Mouse (Mus musculus) liver, embryonic 16.5 days (tissue): ENCODE measurements around the gene Mocs2. TPM values are rescaled to one million over a fixed set of nuclear protein-coding genes. Genes with fewer than 3 reads are reported as not detected.

Source experiments
- ATAC-seq: fragments of 200-750 bp; cut with Nextera tagmentation; 2 replicates; pipeline ENCODE4 v1.8.0; 2017; ENCODE audit warnings: low read depth, mild to moderate bottlenecking, moderate number of reproducible peaks, moderate library complexity
- H3K27ac ChIP-seq: fragments of 300-500 bp; sonication (generic); 2 replicates; pipeline ENCODE4 v1.5.1; 2014; ENCODE audit warnings: mild to moderate bottlenecking, low read length
- H3K27me3 ChIP-seq: fragments of 300-500 bp; sonication (generic); 2 replicates; pipeline ENCODE4 v1.6.1; 2014; ENCODE audit warnings: low read depth, low read length, mixed read lengths; ENCODE audit not compliant: control insufficient read depth, insufficient read depth
- H3K36me3 ChIP-seq: fragments of 300-500 bp; sonication (generic); 2 replicates; pipeline ENCODE4 v1.6.1; 2014; ENCODE audit warnings: mild to moderate bottlenecking; ENCODE audit not compliant: control insufficient read depth, insufficient read depth
- H3K4me1 ChIP-seq: fragments of 300-500 bp; sonication (generic); 2 replicates; pipeline ENCODE4 v1.6.1; 2014; ENCODE audit warnings: low read depth, low read length, mixed read lengths; ENCODE audit not compliant: control insufficient read depth
- H3K4me2 ChIP-seq: fragments of 300-500 bp; sonication (generic); 2 replicates; pipeline ENCODE4 v1.6.1; 2014; ENCODE audit warnings: low read depth, low read length, mixed read lengths
- H3K4me3 ChIP-seq: fragments of 300-500 bp; sonication (generic); 2 replicates; pipeline ENCODE4 v1.5.1; 2014; ENCODE audit warnings: low read depth, mild to moderate bottlenecking, low read length
- H3K9ac ChIP-seq: fragments of 300-500 bp; sonication (generic); 2 replicates; pipeline ENCODE4 v1.6.1; 2014; ENCODE audit warnings: low read depth, low read length
- H3K9me3 ChIP-seq: fragments of 300-500 bp; sonication (generic); replicated peaks from 2 replicates; pipeline ENCODE4 v1.6.1; 2016; ENCODE audit warnings: low read length; ENCODE audit not compliant: control insufficient read depth
- WGBS: fragments of 180-500 bp; shearing (Covaris S2); extraction: QIAGEN DNeasy Blood & Tissue Kit; methylation state at CpG from one replicate; pipeline ENCODE4 v1.1.7; 2014; ENCODE audit not compliant: insufficient replicate concordance; 5-methylcytosine and 5-hydroxymethylcytosine counted together
- polyA plus RNA-seq: library from polyadenylated mRNA; unstranded; fragments of >200 nt; fragmentation: Nextera tagmentation; extraction: Ambion mirVana; gene quantifications from 2 replicates; pipeline ENCODE4 v1.2.1, GENCODE M21; 2015

The Mocs2 gene
- 73.6 and 81.2 TPM in 2 replicates for polyA plus RNA-seq

- H3K27ac ChIP-seq: peak within 1 kb of the TSS; percentile 83
- no peaks in the 10 kb centered on the region for H3K9me3 ChIP-seq
- no peaks in the 10 kb centered on the region for H3K36me3 ChIP-seq
- ATAC-seq: peak; percentile 98
- peaks cover 4% of the 10 kb centered on the region; the same call in 1 of the 2 replicates for H3K4me1 ChIP-seq
- H3K4me3 ChIP-seq: peak within 1 kb of the TSS; percentile 78
- H3K4me2 ChIP-seq: peak within 1 kb of the TSS; percentile 84
- no peaks in the 10 kb centered on the region for H3K27me3 ChIP-seq
- peak within 1 kb of the TSS; percentile 79 for H3K9ac ChIP-seq
- WGBS: under 1% methylated on average over 39 of the region's 39 CpGs
Observed at GRCm38 (mm10) chr13:114817751-114818360, at the start of gene Mocs2. Gene Mocs2 (plus strand): TSS chr13:114818236.

GRCm38 (mm10) chr13:114791511-114791910 lies 26.5 kb upstream of the Mocs2 start:
- Histone ChIP-seq H3K4me1 (no peaks in the 10 kb centered on the region), H3K4me3 (no peak overlapping the region), H3K27me3 (no peaks in the 10 kb centered on the region), H3K27ac (no peak overlapping the region), H3K4me2 (no peak overlapping the region), H3K9ac (no peak overlapping the region), H3K9me3 (no peaks in the 10 kb centered on the region), H3K36me3 (no peaks in the 10 kb centered on the region)
- WGBS: 51% methylated on average over 1 of the region's 1 CpGs
- ATAC-seq: no peak

- Histone ChIP-seq H3K9ac (no peak overlapping the region), H3K36me3 (no peaks in the 10 kb centered on the region), H3K9me3 (no peaks in the 10 kb centered on the region), H3K27ac (no peak overlapping the region), H3K4me3 (no peak overlapping the region), H3K27me3 (no peaks in the 10 kb centered on the region), H3K4me2 (no peak overlapping the region), H3K4me1 (no peaks in the 10 kb centered on the region)
- no peak for ATAC-seq
- WGBS: 28% methylated on average over 6 of the region's 6 CpGs
Observed at GRCm38 (mm10) chr13:114793250-114794030, 24.6 kb upstream of the Mocs2 start.

- H3K4me1 ChIP-seq: no peaks in the 10 kb centered on the region; the same call in 1 of the 2 replicates
- H3K4me2 ChIP-seq: no peak overlapping the region
- H3K4me3 ChIP-seq: no peak overlapping the region
- no peak for ATAC-seq
- H3K9ac ChIP-seq: no peak overlapping the region
- H3K36me3 ChIP-seq: no peaks in the 10 kb centered on the region
- no peak overlapping the region for H3K27ac ChIP-seq
- H3K9me3 ChIP-seq: no peaks in the 10 kb centered on the region
- WGBS: 50% methylated on average over 3 of the region's 3 CpGs
- H3K27me3 ChIP-seq: no peaks in the 10 kb centered on the region
Observed at GRCm38 (mm10) chr13:114801857-114802256, 16.2 kb upstream of the Mocs2 start.

GRCm38 (mm10) chr13:114802971-114803370 lies 15.1 kb upstream of the Mocs2 start:
- H3K9me3 ChIP-seq: no peaks in the 10 kb centered on the region
- H3K27ac ChIP-seq: no peak overlapping the region
- H3K36me3 ChIP-seq: no peaks in the 10 kb centered on the region
- no peak overlapping the region for H3K9ac ChIP-seq
- ATAC-seq: no peak
- no peaks in the 10 kb centered on the region; the same call in 1 of the 2 replicates for H3K4me1 ChIP-seq
- no peak overlapping the region for H3K4me2 ChIP-seq
- 69% methylated on average over 2 of the region's 2 CpGs for WGBS
- H3K27me3 ChIP-seq: no peaks in the 10 kb centered on the region
- no peak overlapping the region for H3K4me3 ChIP-seq

- WGBS: 56% methylated on average over 5 of the region's 5 CpGs
- no peak for ATAC-seq
- no peaks in the 10 kb centered on the region for H3K27me3 ChIP-seq
- H3K9me3 ChIP-seq: no peaks in the 10 kb centered on the region
- no peak overlapping the region for H3K4me2 ChIP-seq
- H3K4me3 ChIP-seq: no peak overlapping the region
- H3K36me3 ChIP-seq: no peaks in the 10 kb centered on the region
- H3K27ac ChIP-seq: no peak overlapping the region
- H3K9ac ChIP-seq: no peak overlapping the region
- no peaks in the 10 kb centered on the region for H3K4me1 ChIP-seq
Observed at GRCm38 (mm10) chr13:114809624-114810210, 8.3 kb upstream of the Mocs2 start.

GRCm38 (mm10) chr13:114818513-114818912 lies 477 bp downstream of the Mocs2 start:
- H3K9ac ChIP-seq: peak overlapping the region; percentile 79
- peak; percentile 66 for ATAC-seq
- peaks cover 4% of the 10 kb centered on the region; the same call in 1 of the 2 replicates for H3K4me1 ChIP-seq
- H3K4me2 ChIP-seq: peak overlapping the region; percentile 84
- H3K27me3 ChIP-seq: no peaks in the 10 kb centered on the region
- H3K9me3 ChIP-seq: no peaks in the 10 kb centered on the region
- WGBS: 23% methylated on average over 9 of the region's 9 CpGs
- 0 out of 2 replicates have a peak, but pooled peaks cover 2% of the 10 kb centered on the region for H3K36me3 ChIP-seq
- H3K27ac ChIP-seq: peak overlapping the region; percentile 83
- peak overlapping the region; percentile 78 for H3K4me3 ChIP-seq

- H3K4me2 ChIP-seq: no peak overlapping the region
- peaks cover 4% of the 10 kb centered on the region; the same call in 1 of the 2 replicates for H3K4me1 ChIP-seq
- H3K27ac ChIP-seq: no peak overlapping the region
- peaks cover 4% of the 10 kb centered on the region for H3K36me3 ChIP-seq
- WGBS: 82% methylated on average over 2 of the region's 2 CpGs
- no peak for ATAC-seq
- H3K27me3 ChIP-seq: no peaks in the 10 kb centered on the region
- H3K9me3 ChIP-seq: no peaks in the 10 kb centered on the region
- H3K9ac ChIP-seq: no peak overlapping the region
- no peak overlapping the region for H3K4me3 ChIP-seq
Observed at GRCm38 (mm10) chr13:114822871-114823270, 4.8 kb downstream of the Mocs2 start.
